Mouse (Mus musculus) left cerebral cortex, postnatal 36 days (tissue): Measurements from ENCODE around the gene Zfp668. TPM values are rescaled to one million over a fixed set of nuclear protein-coding genes. Genes with fewer than 3 reads are reported as not detected.

Experiments
- DNase-seq, 2 experiments: peaks; one replicate each; pipeline ENCODE4 v3.0.0; 2021 to 2022; ENCODE audit warnings: low spot score in 2 of 2, mixed read lengths in 1 of 2
- intact Hi-C: fragments of 180-260 bp; cut with DNase I; formaldehyde crosslinking; loops from one replicate; pipeline ENCODE4 v1.15.1; 2025
- total RNA-seq, 2 experiments: library from RNA; stranded (reverse); gene quantifications; 2 replicates each; pipeline ENCODE4 v1.2.3; 2021

Gene Zfp668
- total RNA-seq, 2 experiments from 2014 or later = 20.0 to 26.4 TPM

- intact Hi-C loops = no loop called here
- no peak for DNase-seq
Observed at GRCm38 (mm10) chr7:127815116-127815665, 61.4 kb downstream of the Zfp668 start.

DNA sequence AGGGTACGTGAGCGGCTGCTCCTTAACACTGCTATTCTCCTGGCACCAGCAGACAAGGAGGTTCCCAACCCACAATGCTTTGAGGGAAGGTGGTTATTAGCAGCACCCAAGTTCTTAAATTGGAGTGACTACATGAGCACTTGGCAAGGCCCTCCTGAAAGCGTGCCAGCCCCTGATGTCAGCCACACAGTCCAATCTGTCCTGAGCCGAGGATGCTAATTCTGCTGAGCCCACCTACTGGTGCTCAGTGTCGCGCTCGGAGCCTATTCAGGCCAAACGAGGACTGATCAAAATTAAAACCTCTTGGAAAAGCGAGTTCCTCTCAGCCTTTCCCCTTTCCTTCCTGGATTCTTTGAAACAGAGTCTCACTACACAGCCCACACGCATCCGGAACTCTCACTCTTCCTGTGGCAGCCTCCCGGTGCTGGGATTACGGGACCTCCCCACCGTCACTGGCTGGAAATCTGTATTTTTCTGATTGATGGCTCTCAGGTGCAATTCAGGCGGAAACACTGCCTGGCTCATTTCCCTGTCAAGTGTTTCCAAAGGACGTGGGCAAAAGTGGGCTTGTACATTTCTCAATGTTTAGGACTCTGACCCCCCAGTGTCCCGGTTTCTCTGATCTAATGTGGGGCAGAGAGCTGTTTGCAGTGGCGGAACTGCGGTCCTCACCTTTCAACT, 62.2 kb downstream of the Zfp668 start:
- DNase-seq = peak; percentile 77 to 78
- intact Hi-C loops = no loop called here

DNA sequence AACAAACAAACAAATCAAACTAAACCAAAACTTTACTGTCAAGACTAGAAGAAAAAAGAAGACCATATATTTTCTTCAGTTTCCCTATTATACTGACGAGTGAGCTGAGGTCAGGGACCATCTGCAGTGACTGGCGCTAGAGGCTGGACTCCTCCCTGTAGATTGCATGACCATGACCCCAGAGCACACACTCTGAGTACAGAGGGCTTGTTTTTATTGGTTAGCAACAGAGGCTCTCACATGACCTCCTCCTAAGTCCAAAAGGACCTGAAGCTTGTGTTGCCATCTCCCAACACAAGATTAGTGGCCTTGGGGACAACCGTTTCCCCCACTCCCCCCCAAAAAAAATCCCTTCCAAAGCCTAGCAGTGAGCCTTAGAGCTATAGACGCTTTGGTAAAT, 62.8 kb downstream of the Zfp668 start:
- no peak for DNase-seq
- intact Hi-C loops = no loop called here

Other genes with a start within 250 kb of the Zfp668 start
- 10 to 100 TPM; 37.9 to 47.9 TPM for gene Bcl7c, start 167.9 kb downstream of the Zfp668 start, total RNA-seq
- gene Ctf1, start 164.1 kb downstream of the Zfp668 start, total RNA-seq = 1 to 10 TPM; 2.4 to 2.5 TPM
- gene Ctf2, start 144.7 kb downstream of the Zfp668 start, total RNA-seq = not detected
- 10 to 100 TPM; 73.2 to 84.6 TPM for gene Fbxl19, start 132.3 kb downstream of the Zfp668 start, total RNA-seq
- gene Orai3, start 107.0 kb downstream of the Zfp668 start, total RNA-seq = 10 to 100 TPM; 18.9 to 25.4 TPM
- 10 to 100 TPM; 40.0 to 53.4 TPM for gene Setd1a, start 100.2 kb downstream of the Zfp668 start, total RNA-seq
- 1 to 10 TPM; 3.9 to 4.1 TPM for gene Gm49388, start 91.2 kb downstream of the Zfp668 start, total RNA-seq
- 1 to 10 TPM; 3.3 to 4.0 TPM for gene Hsd3b7, start 76.2 kb downstream of the Zfp668 start, total RNA-seq
- gene Stx4a, start 52.5 kb downstream of the Zfp668 start, total RNA-seq = 10 to 100 TPM; 74.6 to 76.0 TPM
- 100 to 1,000 TPM; 431 to 441 TPM for gene Stx1b, start 52.3 kb downstream of the Zfp668 start, total RNA-seq
- gene Zfp646, start 607 bp downstream of the Zfp668 start, total RNA-seq = 10 to 100 TPM; 27.0 to 33.9 TPM
- gene Prss53, start 14.1 kb upstream of the Zfp668 start, total RNA-seq = 1 to 10 TPM in 1 of 2 experiments, under 1 TPM in 1; 0.76 to 2.2 TPM
- gene Gm21974, start 18.6 kb upstream of the Zfp668 start, total RNA-seq = not detected
- 10 to 100 TPM; 22.2 to 24.5 TPM for gene Vkorc1, start 18.8 kb upstream of the Zfp668 start, total RNA-seq
- 10 to 100 TPM; 36.4 to 46.4 TPM for gene Bckdk, start 27.3 kb upstream of the Zfp668 start, total RNA-seq
- 10 to 100 TPM; 27.6 to 34.8 TPM for gene Kat8, start 35.7 kb upstream of the Zfp668 start, total RNA-seq
- not detected for gene Prss8, start 53.3 kb upstream of the Zfp668 start, total RNA-seq
- 10 to 100 TPM in 1 of 2 experiments, 1 to 10 TPM in 1; 8.2 to 10.2 TPM for gene Prss36, start 69.9 kb upstream of the Zfp668 start, total RNA-seq
- 100 to 1,000 TPM; 259 to 349 TPM for gene Fus, start 90.6 kb upstream of the Zfp668 start, total RNA-seq
- 1 to 10 TPM in 1 of 2 experiments, under 1 TPM in 1; 0.79 to 1.8 TPM for gene Pycard, start 117.0 kb upstream of the Zfp668 start, total RNA-seq
- under 1 TPM; 0.96 to 0.97 TPM for gene Trim72, start 127.1 kb upstream of the Zfp668 start, total RNA-seq
- gene Itgam, start 185.8 kb upstream of the Zfp668 start, total RNA-seq = 10 to 100 TPM; 10.2 to 12.1 TPM
- not detected for gene Gm49368, start 185.9 kb upstream of the Zfp668 start, total RNA-seq